Mouse (Mus musculus) megakaryocyte, embryonic 14.5 days (primary cell): Measurements from ENCODE around the gene Wdcp. TPM values are rescaled to one million over a fixed set of nuclear protein-coding genes. Genes with fewer than 3 reads are reported as not detected.

Source experiments
- H3K27me3 ChIP-seq: replicated peaks from 2 replicates; pipeline ENCODE3; 2012; ENCODE audit warnings: inconsistent platforms
- H3K36me3 ChIP-seq: replicated peaks from 2 replicates; pipeline ENCODE3; 2012; ENCODE audit warnings: low read length, inconsistent platforms, mixed read lengths
- H3K4me1 ChIP-seq: 2 replicates; pipeline ENCODE4 v1.6.1; 2012; ENCODE audit warnings: inconsistent platforms
- H3K4me3 ChIP-seq: replicated peaks from 2 replicates; pipeline ENCODE3; 2012; ENCODE audit warnings: moderate library complexity, mild to moderate bottlenecking, inconsistent platforms
- H3K9me3 ChIP-seq: 2 replicates; pipeline ENCODE4 v1.6.1; 2012; ENCODE audit warnings: inconsistent platforms
- FLI1 ChIP-seq: IDR thresholded peaks from 2 replicates; pipeline ENCODE4 v1.6.1; 2012; ENCODE audit warnings: low read length, inconsistent platforms, mixed read lengths
- GATA1 ChIP-seq: IDR thresholded peaks from 3 replicates; pipeline ENCODE4 v1.6.1; 2012; ENCODE audit warnings: mixed read lengths, low read length, inconsistent platforms, borderline replicate concordance
- polyA plus RNA-seq: library from polyadenylated mRNA; stranded (reverse); fragments of >175 nt; gene quantifications from 2 replicates; pipeline ENCODE4 v1.2.3, GENCODE M21; 2012; ENCODE audit warnings: low replicate concordance; ENCODE audit not compliant: insufficient read depth

Wdcp gene
- polyA plus RNA-seq, 1 experiment = 1.00 TPM

- Histone ChIP-seq H3K36me3 (peaks cover 67% of the 10 kb centered on the region), H3K9me3 (no peaks in the 10 kb centered on the region), H3K27me3 (no peaks in the 10 kb centered on the region), H3K4me1 (peaks cover 43% of the 10 kb centered on the region), H3K4me3 (no peak overlapping the region)
- no peak for TF ChIP-seq FLI1
- no peak for TF ChIP-seq GATA1
Observed at GRCm38 (mm10) chr12:4836959-4837358, 6.1 kb upstream of the Wdcp start.

GRCm38 (mm10) chr12:4840010-4840409, 3.1 kb upstream of the Wdcp start:
- TF ChIP-seq GATA1 = no peak
- TF ChIP-seq FLI1 = no peak
- Histone ChIP-seq H3K4me1 (peaks cover 53% of the 10 kb centered on the region), H3K9me3 (no peaks in the 10 kb centered on the region), H3K36me3 (peaks cover 37% of the 10 kb centered on the region), H3K27me3 (no peaks in the 10 kb centered on the region), H3K4me3 (peak overlapping the region; percentile 97)

GRCm38 (mm10) chr12:4840741-4841140, 2.4 kb upstream of the Wdcp start:
- Histone ChIP-seq H3K27me3 (no peaks in the 10 kb centered on the region), H3K4me3 (peak overlapping the region; percentile 97), H3K36me3 (peaks cover 29% of the 10 kb centered on the region), H3K4me1 (peaks cover 53% of the 10 kb centered on the region), H3K9me3 (no peaks in the 10 kb centered on the region)
- TF ChIP-seq GATA1 (no peak), FLI1 (no peak)

- peak within 1 kb of the TSS; percentile 97 for H3K4me3 ChIP-seq
- no peaks in the 10 kb centered on the region for H3K9me3 ChIP-seq
- no peaks in the 10 kb centered on the region for H3K27me3 ChIP-seq
- TF ChIP-seq GATA1 (no peak), FLI1 (no peak)
- H3K4me1 ChIP-seq = peaks cover 53% of the 10 kb centered on the region
- peaks cover 23% of the 10 kb centered on the region for H3K36me3 ChIP-seq
Observed at GRCm38 (mm10) chr12:4841392-4841887, 1.7 kb upstream of the Wdcp start, which contains the start of gene Fkbp1b. TSS of gene Fkbp1b (minus strand) at chr12:4841591.

GRCm38 (mm10) chr12:4842456-4842855, 647 bp upstream of the Wdcp start:
- H3K4me1 ChIP-seq = peaks cover 55% of the 10 kb centered on the region
- H3K4me3 ChIP-seq = no peak overlapping the region
- TF ChIP-seq FLI1 (no peak), GATA1 (no peak)
- no peaks in the 10 kb centered on the region for H3K27me3 ChIP-seq
- H3K9me3 ChIP-seq = no peaks in the 10 kb centered on the region
- H3K36me3 ChIP-seq = peaks cover 19% of the 10 kb centered on the region

- no peak for TF ChIP-seq FLI1
- no peak for TF ChIP-seq GATA1
- H3K9me3 ChIP-seq = no peaks in the 10 kb centered on the region
- H3K4me1 ChIP-seq = peaks cover 54% of the 10 kb centered on the region
- no peaks in the 10 kb centered on the region for H3K27me3 ChIP-seq
- peaks cover 12% of the 10 kb centered on the region for H3K36me3 ChIP-seq
- peak overlapping the region; percentile 95 for H3K4me3 ChIP-seq
Observed at GRCm38 (mm10) chr12:4843741-4844140, 638 bp downstream of the Wdcp start.

- no peak for TF ChIP-seq FLI1
- TF ChIP-seq GATA1 = no peak
- peaks cover 33% of the 10 kb centered on the region for H3K4me1 ChIP-seq
- peaks cover 64% of the 10 kb centered on the region for H3K36me3 ChIP-seq
- H3K27me3 ChIP-seq = no peaks in the 10 kb centered on the region
- no peaks in the 10 kb centered on the region for H3K9me3 ChIP-seq
- no peak overlapping the region for H3K4me3 ChIP-seq
Observed at GRCm38 (mm10) chr12:4856160-4856559, 13.1 kb downstream of the Wdcp start.

- peaks cover 64% of the 10 kb centered on the region for H3K36me3 ChIP-seq
- H3K9me3 ChIP-seq = no peaks in the 10 kb centered on the region
- no peak overlapping the region for H3K4me3 ChIP-seq
- TF ChIP-seq FLI1 (no peak), GATA1 (no peak)
- H3K4me1 ChIP-seq = peaks cover 39% of the 10 kb centered on the region
- no peaks in the 10 kb centered on the region for H3K27me3 ChIP-seq
Observed at GRCm38 (mm10) chr12:4856834-4857233, 13.7 kb downstream of the Wdcp start.

- Histone ChIP-seq H3K4me1 (peaks cover 64% of the 10 kb centered on the region), H3K36me3 (peaks cover 73% of the 10 kb centered on the region), H3K9me3 (no peaks in the 10 kb centered on the region), H3K4me3 (no peak overlapping the region), H3K27me3 (no peaks in the 10 kb centered on the region)
- TF ChIP-seq FLI1 (no peak), GATA1 (no peak)
Observed at GRCm38 (mm10) chr12:4859241-4859914, 16.3 kb downstream of the Wdcp start.

- peaks cover 85% of the 10 kb centered on the region for H3K36me3 ChIP-seq
Observed at GRCm38 (mm10) chr12:4862672-4863071, 19.6 kb downstream of the Wdcp start.

More at GRCm38 (mm10) chr12:4862672-4863071, 19.6 kb downstream of the Wdcp start:
- Histone ChIP-seq H3K4me1 (peaks cover 91% of the 10 kb centered on the region), H3K9me3 (no peaks in the 10 kb centered on the region), H3K4me3 (no peak overlapping the region), H3K27me3 (no peaks in the 10 kb centered on the region)
- TF ChIP-seq FLI1 (no peak), GATA1 (no peak)
